Mouse (Mus musculus) gastrocnemius, postnatal 36 days (tissue): Measurements from ENCODE around the gene Zswim5. TPM values are rescaled to one million over a fixed set of nuclear protein-coding genes. Genes with fewer than 3 reads are reported as not detected.

Experiments used
- DNase-seq, 2 experiments: peaks; one replicate each; pipeline ENCODE4 v3.0.0; 2022
- intact Hi-C: fragments of 180-260 bp; cut with DNase I; formaldehyde crosslinking; loops from one replicate; pipeline ENCODE4 v1.15.1; 2025
- total RNA-seq, 2 experiments: library from RNA; stranded (reverse); gene quantifications; 2 replicates each; pipeline ENCODE4 v1.2.3; 2021

Gene Zswim5
- total RNA-seq, 2 experiments from 2014 or later = 0.05 to 0.08 TPM

- no peak for DNase-seq
- intact Hi-C loops = loop anchor here (2.0 to 5.0 kb wide), 2 partner anchors 120 to 137 kb away; no protein-coding TSS in a partner anchor
Observed at GRCm38 (mm10) chr4:117001957-117002356, 124.8 kb downstream of the Zswim5 start.

- intact Hi-C loops = loop anchor here (2.0 to 5.0 kb wide), 2 partner anchors 119 to 136 kb away; no protein-coding TSS in a partner anchor
- no peak for DNase-seq
Observed at GRCm38 (mm10) chr4:117002543-117003521, 125.7 kb downstream of the Zswim5 start.

GRCm38 (mm10) chr4:117004649-117005048 is 127.5 kb downstream of the Zswim5 start:
- intact Hi-C loops = loop anchor here (5.0 kb wide), 1 partner anchor 118 kb away; no protein-coding TSS in a partner anchor
- no peak for DNase-seq

GRCm38 (mm10) chr4:117005611-117006400 is 128.6 kb downstream of the Zswim5 start:
- intact Hi-C loops = no loop called here
- no peak for DNase-seq

GRCm38 (mm10) chr4:117007058-117007457 is 129.9 kb downstream of the Zswim5 start:
- intact Hi-C loops = no loop called here
- no peak for DNase-seq

GRCm38 (mm10) chr4:117010231-117010630 is 133.1 kb downstream of the Zswim5 start:
- intact Hi-C loops = no loop called here
- DNase-seq = no peak

GRCm38 (mm10) chr4:117013596-117013995 is 136.4 kb downstream of the Zswim5 start:
- intact Hi-C loops = no loop called here
- no peak for DNase-seq

- DNase-seq = no peak
- intact Hi-C loops = no loop called here
Observed at GRCm38 (mm10) chr4:117014901-117015415, 137.8 kb downstream of the Zswim5 start.

GRCm38 (mm10) chr4:117017738-117018137 is 140.6 kb downstream of the Zswim5 start:
- intact Hi-C loops = no loop called here
- DNase-seq = no peak

GRCm38 (mm10) chr4:117018327-117018726 is 141.2 kb downstream of the Zswim5 start:
- no peak for DNase-seq
- intact Hi-C loops = no loop called here

GRCm38 (mm10) chr4:117019206-117020134 is 142.3 kb downstream of the Zswim5 start, which contains the start of gene Eif2b3:
Gene Eif2b3, plus strand, starts transcription at chr4:117019402.
- DNase-seq = peak; percentile 76 to 83
- intact Hi-C loops = no loop called here

- intact Hi-C loops = no loop called here
Observed at GRCm38 (mm10) chr4:117023469-117023868, 146.3 kb downstream of the Zswim5 start.

GRCm38 (mm10) chr4:117031105-117031504 is 153.9 kb downstream of the Zswim5 start:
- intact Hi-C loops = no loop called here
- DNase-seq = no peak

More at GRCm38 (mm10) chr4:117023469-117023868, 146.3 kb downstream of the Zswim5 start:
- no peak for DNase-seq

Other genes starting within 250 kb of the Zswim5 start
- gene Nasp, start 249.4 kb upstream of the Zswim5 start, total RNA-seq = 10 to 100 TPM in 1 of 2 experiments, 1 to 10 TPM in 1; 9.8 to 12.4 TPM
- gene Akr1a1, start 225.7 kb upstream of the Zswim5 start, total RNA-seq = 100 to 1,000 TPM; 169 to 180 TPM
- 100 to 1,000 TPM; 190 to 226 TPM for gene Prdx1, start 191.8 kb upstream of the Zswim5 start, total RNA-seq
- 10 to 100 TPM; 30.3 to 32.5 TPM for gene Mmachc, start 169.0 kb upstream of the Zswim5 start, total RNA-seq
- gene Ccdc163, start 168.9 kb upstream of the Zswim5 start, total RNA-seq = 1 to 10 TPM; 2.0 to 2.2 TPM
- gene Tesk2, start 156.4 kb upstream of the Zswim5 start, total RNA-seq = 1 to 10 TPM; 1.7 to 2.0 TPM
- gene Toe1, start 69.7 kb upstream of the Zswim5 start, total RNA-seq = 1 to 10 TPM; 4.4 TPM
- 1 to 10 TPM; 1.1 to 1.2 TPM for gene Mutyh, start 69.7 kb upstream of the Zswim5 start, total RNA-seq
- gene Hpdl, start 55.7 kb upstream of the Zswim5 start, total RNA-seq = 1 to 10 TPM; 1.5 to 2.9 TPM
- 10 to 100 TPM; 55.9 to 60.1 TPM for gene Urod, start 117.0 kb downstream of the Zswim5 start, total RNA-seq
- gene Hectd3, start 117.9 kb downstream of the Zswim5 start, total RNA-seq = 10 to 100 TPM; 13.0 TPM
- gene Eif2b3, start 142.0 kb downstream of the Zswim5 start, total RNA-seq = 10 to 100 TPM; 18.0 to 18.9 TPM
- 1 to 10 TPM in 1 of 2 experiments, under 1 TPM in 1; 0.61 to 1.5 TPM for gene Ptch2, start 218.7 kb downstream of the Zswim5 start, total RNA-seq
- gene Btbd19, start 248.3 kb downstream of the Zswim5 start, total RNA-seq = 1 to 10 TPM; 2.0 to 2.4 TPM
- gene Tctex1d4, start 249.4 kb downstream of the Zswim5 start, total RNA-seq = not detected